Mouse (Mus musculus): Measurements from ENCODE around the gene Birc2.

DNA sequence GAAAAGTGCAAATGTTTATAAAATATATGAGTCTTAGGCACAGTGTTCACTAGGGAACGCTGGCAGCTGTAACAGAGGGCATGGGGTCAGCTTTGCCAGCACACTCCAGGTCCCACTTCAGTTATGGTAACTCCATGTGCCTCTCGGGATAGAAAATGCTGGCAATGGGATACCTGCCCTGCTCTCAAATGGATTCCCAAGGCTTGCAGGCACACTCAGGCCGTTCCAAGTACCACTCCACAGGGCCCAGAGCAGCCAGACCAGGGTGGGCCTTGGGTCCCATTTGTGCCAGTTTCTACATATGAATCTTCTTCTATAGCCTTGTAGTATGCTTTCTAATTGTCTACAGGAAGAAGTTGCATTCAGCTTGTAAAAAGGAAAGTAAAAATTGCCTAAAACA lies 51.5 kb downstream of the Birc2 start:
- TF ChIP-seq POLR2A (IDR thresholded peaks at IDR 0.05; ENCODE audit: borderline replicate concordance, extremely low read depth, low read depth, low read length) (no peak), CTCF (IDR thresholded peaks at IDR 0.05; ENCODE audit: insufficient read depth, low read length) (no peak)

Measured in lung, adult 2 months (tissue).